Mouse (Mus musculus) G1E (cell line): ENCODE measurements around the gene Drp2. TPM values are rescaled to one million over a fixed set of nuclear protein-coding genes. Genes with fewer than 3 reads are reported as not detected.

Source experiments
- ATAC-seq: 2 replicates; pipeline ENCODE4 v1.8.0; 2016; ENCODE audit warnings: mild to moderate bottlenecking; ENCODE audit not compliant: insufficient number of reproducible peaks, poor library complexity, low FRiP score, severe bottlenecking; ENCODE audit errors: extremely low read depth
- DNase-seq: peaks from one replicate; pipeline ENCODE4 v3.0.0; 2012; ENCODE audit warnings: low spot score
- H3K27me3 ChIP-seq: 2 replicates; pipeline ENCODE4 v1.6.1; 2012; ENCODE audit warnings: mild to moderate bottlenecking, low read length, inconsistent platforms; ENCODE audit not compliant: insufficient read depth
- H3K36me3 ChIP-seq: replicated peaks from 2 replicates; pipeline ENCODE3; 2012; ENCODE audit warnings: mild to moderate bottlenecking, inconsistent platforms
- H3K4me1 ChIP-seq: 2 replicates; pipeline ENCODE4 v1.6.1; 2012; ENCODE audit warnings: low read depth, low read length, inconsistent platforms, mixed read lengths; ENCODE audit not compliant: insufficient read depth
- H3K4me3 ChIP-seq: 2 replicates; pipeline ENCODE4 v1.5.1; 2012; ENCODE audit warnings: low read depth, mild to moderate bottlenecking, inconsistent platforms, low read length, moderate library complexity, mixed read lengths
- H3K9me3 ChIP-seq: replicated peaks from 2 replicates; pipeline ENCODE4 v1.6.1; 2012; ENCODE audit warnings: inconsistent platforms
- CTCF ChIP-seq: IDR thresholded peaks from 2 replicates; pipeline ENCODE4 v1.5.1; 2012; ENCODE audit warnings: low read depth, low read length, inconsistent platforms, mixed read lengths
- GATA1 ChIP-seq: IDR thresholded peaks from 2 replicates; pipeline ENCODE4 v1.6.1; 2012; ENCODE audit warnings: borderline replicate concordance, low read length, inconsistent platforms, mixed read lengths
- GATA2 ChIP-seq: IDR thresholded peaks from 2 replicates; pipeline ENCODE4 v1.6.1; 2012; ENCODE audit warnings: low read depth, low read length, inconsistent platforms, borderline replicate concordance
- POLR2AphosphoS5 ChIP-seq: IDR thresholded peaks from 2 replicates; pipeline ENCODE4 v1.6.1; 2012; ENCODE audit warnings: low read depth, low read length, inconsistent platforms; ENCODE audit not compliant: insufficient replicate concordance
- TAL1 ChIP-seq: conservative IDR thresholded peaks from 2 replicates; pipeline ENCODE4 v1.6.1; 2012; ENCODE audit warnings: low read depth, low read length, inconsistent platforms, mixed read lengths
- polyA plus RNA-seq: library from polyadenylated mRNA; stranded (reverse); fragments of >175 nt; gene quantifications from 2 replicates; pipeline ENCODE4 v1.2.3, GENCODE M21; 2012
- total RNA-seq, 2 experiments: library from RNA; stranded (forward) in 1 of 2; stranded (reverse) in 1 of 2; fragments of 200-1000 nt in 1 of 2; fragments of >200 nt in 1 of 2; fragmentation: Nextera tagmentation in 1 of 2; gene quantifications; 2 replicates each; pipeline ENCODE4 v1.2.3; 2014 to 2017

The Drp2 gene
- total RNA-seq (2014; fragmentation: Nextera tagmentation), result 0.44 and 0.98 TPM in 2 replicates
- 0.22 and 0.29 TPM in 2 replicates for total RNA-seq (2017)
- polyA plus RNA-seq, result 0.03 and 0.04 TPM in 2 replicates

GRCm38 (mm10) chrX:134403863-134404583, at the start of gene Drp2:
Gene Drp2, plus strand, starts transcription at chrX:134404551.
- no peak within 1 kb of the TSS for H3K4me3 ChIP-seq
- DNase-seq (no peak), ATAC-seq (no peak)
- no peaks in the 10 kb centered on the region for H3K9me3 ChIP-seq
- H3K4me1 ChIP-seq, result no peaks in the 10 kb centered on the region
- no peak for TF ChIP-seq POLR2AphosphoS5
- no peak for TF ChIP-seq GATA2
- no peak for TF ChIP-seq GATA1
- TF ChIP-seq CTCF, result no peak
- no peak for TF ChIP-seq TAL1
- no peaks in the 10 kb centered on the region for H3K27me3 ChIP-seq
- no peaks in the 10 kb centered on the region for H3K36me3 ChIP-seq

GRCm38 (mm10) chrX:134359336-134359735, 45.0 kb upstream of the Drp2 start:
- Histone ChIP-seq H3K9me3 (no peaks in the 10 kb centered on the region), H3K27me3 (no peaks in the 10 kb centered on the region), H3K36me3 (peaks cover 48% of the 10 kb centered on the region), H3K4me3 (no peak overlapping the region), H3K4me1 (no peaks in the 10 kb centered on the region)
- TF ChIP-seq CTCF, result no peak
- TF ChIP-seq GATA1, result no peak
- TF ChIP-seq GATA2, result no peak
- TF ChIP-seq POLR2AphosphoS5, result no peak
- TF ChIP-seq TAL1, result no peak
- DNase-seq (no peak), ATAC-seq (no peak)

GRCm38 (mm10) chrX:134362156-134362555, 42.2 kb upstream of the Drp2 start:
- no peaks in the 10 kb centered on the region for H3K9me3 ChIP-seq
- DNase-seq, result no peak
- H3K27me3 ChIP-seq, result no peaks in the 10 kb centered on the region
- no peaks in the 10 kb centered on the region for H3K4me1 ChIP-seq
- ATAC-seq, result no peak
- no peak for TF ChIP-seq POLR2AphosphoS5
- TF ChIP-seq TAL1, result no peak
- TF ChIP-seq GATA2, result no peak
- TF ChIP-seq GATA1, result no peak
- TF ChIP-seq CTCF, result no peak
- H3K4me3 ChIP-seq, result no peak overlapping the region
- H3K36me3 ChIP-seq, result peaks cover 50% of the 10 kb centered on the region

GRCm38 (mm10) chrX:134365421-134365820, 38.9 kb upstream of the Drp2 start:
- no peak overlapping the region for H3K4me3 ChIP-seq
- no peaks in the 10 kb centered on the region for H3K4me1 ChIP-seq
- peaks cover 33% of the 10 kb centered on the region for H3K36me3 ChIP-seq
- ATAC-seq, result no peak
- no peaks in the 10 kb centered on the region for H3K9me3 ChIP-seq
- TF ChIP-seq TAL1 (no peak), CTCF (no peak), GATA1 (no peak), GATA2 (no peak), POLR2AphosphoS5 (no peak)
- no peaks in the 10 kb centered on the region for H3K27me3 ChIP-seq
- DNase-seq, result no peak

GRCm38 (mm10) chrX:134366547-134366946, 37.8 kb upstream of the Drp2 start:
- DNase-seq (no peak), ATAC-seq (no peak)
- no peaks in the 10 kb centered on the region for H3K4me1 ChIP-seq
- no peak overlapping the region for H3K4me3 ChIP-seq
- H3K36me3 ChIP-seq, result peaks cover 31% of the 10 kb centered on the region
- no peaks in the 10 kb centered on the region for H3K9me3 ChIP-seq
- TF ChIP-seq GATA2 (no peak), GATA1 (no peak), TAL1 (no peak), POLR2AphosphoS5 (no peak)
- no peaks in the 10 kb centered on the region for H3K27me3 ChIP-seq

GRCm38 (mm10) chrX:134371279-134371678, 33.1 kb upstream of the Drp2 start:
- Histone ChIP-seq H3K9me3 (no peaks in the 10 kb centered on the region), H3K36me3 (peaks cover 8% of the 10 kb centered on the region), H3K4me1 (no peaks in the 10 kb centered on the region), H3K27me3 (no peaks in the 10 kb centered on the region), H3K4me3 (no peak overlapping the region)
- ATAC-seq (no peak), DNase-seq (no peak)
- TF ChIP-seq GATA1 (no peak), POLR2AphosphoS5 (no peak), CTCF (no peak), GATA2 (no peak), TAL1 (no peak)

GRCm38 (mm10) chrX:134374190-134374589, 30.2 kb upstream of the Drp2 start:
- Histone ChIP-seq H3K27me3 (no peaks in the 10 kb centered on the region), H3K36me3 (peaks cover 2% of the 10 kb centered on the region), H3K4me1 (no peaks in the 10 kb centered on the region), H3K9me3 (no peaks in the 10 kb centered on the region), H3K4me3 (no peak overlapping the region)
- DNase-seq (no peak), ATAC-seq (no peak)
- TF ChIP-seq GATA2 (no peak), TAL1 (no peak), CTCF (no peak), POLR2AphosphoS5 (no peak)
